Mouse (Mus musculus): ENCODE results near the gene Naa20.

The Naa20 gene

GRCm38 (mm10) chr2:145901861-145902260 lies at the start of gene Naa20:
Gene Naa20, plus strand, starts transcription at chr2:145902099.
- no peak for ATAC-seq (ENCODE audit: insufficient number of reproducible peaks, low FRiP score, low TSS enrichment)

GRCm38 (mm10) chr2:145855831-145856230 lies 46.1 kb upstream of the Naa20 start:
- ATAC-seq (ENCODE audit: insufficient number of reproducible peaks, low FRiP score, low TSS enrichment) = no peak

- ATAC-seq (ENCODE audit: insufficient number of reproducible peaks, low FRiP score, low TSS enrichment) = no peak
Measured at GRCm38 (mm10) chr2:145857864-145858263, 44.0 kb upstream of the Naa20 start.

- 0 out of 2 replicates have a peak, but pooled peaks have one; percentile 27 for ATAC-seq (ENCODE audit: insufficient number of reproducible peaks, low FRiP score, low TSS enrichment)
Measured at GRCm38 (mm10) chr2:145859442-145859931, 42.4 kb upstream of the Naa20 start.

GRCm38 (mm10) chr2:145859932-145860801 lies 41.7 kb upstream of the Naa20 start:
- peak; percentile 84 for ATAC-seq (ENCODE audit: insufficient number of reproducible peaks, low FRiP score, low TSS enrichment)

GRCm38 (mm10) chr2:145861193-145862123 lies 40.4 kb upstream of the Naa20 start:
- ATAC-seq (ENCODE audit: insufficient number of reproducible peaks, low FRiP score, low TSS enrichment) = no peak

GRCm38 (mm10) chr2:145862206-145862817 lies 39.6 kb upstream of the Naa20 start:
- no peak for ATAC-seq (ENCODE audit: insufficient number of reproducible peaks, low FRiP score, low TSS enrichment)

GRCm38 (mm10) chr2:145865344-145865743 lies 36.6 kb upstream of the Naa20 start:
- no peak for ATAC-seq (ENCODE audit: insufficient number of reproducible peaks, low FRiP score, low TSS enrichment)

- no peak for ATAC-seq (ENCODE audit: insufficient number of reproducible peaks, low FRiP score, low TSS enrichment)
Measured at GRCm38 (mm10) chr2:145866238-145866637, 35.7 kb upstream of the Naa20 start.

GRCm38 (mm10) chr2:145866695-145867449 lies 35.0 kb upstream of the Naa20 start:
- ATAC-seq (ENCODE audit: insufficient number of reproducible peaks, low FRiP score, low TSS enrichment) = no peak

GRCm38 (mm10) chr2:145871308-145871707 lies 30.6 kb upstream of the Naa20 start:
- no peak for ATAC-seq (ENCODE audit: insufficient number of reproducible peaks, low FRiP score, low TSS enrichment)

GRCm38 (mm10) chr2:145872099-145872498 lies 29.8 kb upstream of the Naa20 start:
- ATAC-seq (ENCODE audit: insufficient number of reproducible peaks, low FRiP score, low TSS enrichment) = no peak

- no peak for ATAC-seq (ENCODE audit: insufficient number of reproducible peaks, low FRiP score, low TSS enrichment)
Measured at GRCm38 (mm10) chr2:145873953-145874352, 27.9 kb upstream of the Naa20 start.

- ATAC-seq (ENCODE audit: insufficient number of reproducible peaks, low FRiP score, low TSS enrichment) = no peak
Measured at GRCm38 (mm10) chr2:145874879-145875482, 26.9 kb upstream of the Naa20 start.

GRCm38 (mm10) chr2:145877191-145877590 lies 24.7 kb upstream of the Naa20 start:
- ATAC-seq (ENCODE audit: insufficient number of reproducible peaks, low FRiP score, low TSS enrichment) = no peak

GRCm38 (mm10) chr2:145880887-145881747 lies 20.8 kb upstream of the Naa20 start:
- peak; percentile 61 for ATAC-seq (ENCODE audit: insufficient number of reproducible peaks, low FRiP score, low TSS enrichment)

GRCm38 (mm10) chr2:145881932-145882331 lies 20.0 kb upstream of the Naa20 start:
- no peak for ATAC-seq (ENCODE audit: insufficient number of reproducible peaks, low FRiP score, low TSS enrichment)

- no peak for ATAC-seq (ENCODE audit: insufficient number of reproducible peaks, low FRiP score, low TSS enrichment)
Measured at GRCm38 (mm10) chr2:145882398-145882797, 19.5 kb upstream of the Naa20 start.

All from cerebellum, adult (tissue).